15 mouse cellular contexts compared by ENCODE assay signal in genomic region chr13:16290784-16291183, GRCm38 (mm10).
DNase-seq lines count a peak whose midpoint lies in the region; ATAC-seq lines count a peak whose summit lies in the region.
"Had no signal": no experiment of that assay in that cellular context is flagged by ENCODE, and none has a peak within 500 bp of the region (broad histone marks: within the 10 kb centered on the region; RNA-seq: fewer than 3 reads in every experiment).

No protein-coding gene starts in this region.

- H3K4me3 ChIP-seq in hindbrain, embryonic 16.5 days (ENCODE audit: low read length) = no peak overlapping the region
- H3K4me3 ChIP-seq in hindbrain, embryonic 12.5 days = no peak overlapping the region
- no peak overlapping the region for H3K4me3 ChIP-seq in forebrain, embryonic 16.5 days (replicated peaks; ENCODE audit: low read length)
- H3K4me3 ChIP-seq: embryonic facial prominence, embryonic 13.5 days; myocyte had no signal

- no peaks in the 10 kb centered on the region for H3K9me3 ChIP-seq in hindbrain, embryonic 16.5 days (ENCODE audit: control insufficient read depth, low read length)
- H3K9me3 ChIP-seq in hindbrain, embryonic 12.5 days (replicated peaks) = no peaks in the 10 kb centered on the region
- H3K9me3 ChIP-seq in forebrain, embryonic 16.5 days (ENCODE audit: control insufficient read depth, low read length) = no peaks in the 10 kb centered on the region
- H3K9me3 ChIP-seq: embryonic facial prominence, embryonic 13.5 days had no signal

- H3K27me3 ChIP-seq in hindbrain, embryonic 16.5 days (replicated peaks; ENCODE audit: control insufficient read depth, insufficient read depth, low read length) = no peaks in the 10 kb centered on the region
- H3K27me3 ChIP-seq in hindbrain, embryonic 12.5 days = no peaks in the 10 kb centered on the region
- no peaks in the 10 kb centered on the region for H3K27me3 ChIP-seq in forebrain, embryonic 16.5 days (replicated peaks; ENCODE audit: control insufficient read depth, insufficient read depth, low read length)
- H3K27me3 ChIP-seq: embryonic facial prominence, embryonic 13.5 days had no signal

- peak; percentile 78 for ATAC-seq in hindbrain, embryonic 16.5 days
- ATAC-seq in hindbrain, embryonic 12.5 days (ENCODE audit: low FRiP score) = no peak
- ATAC-seq in forebrain, embryonic 16.5 days = peak; percentile 80

- no peak overlapping the region for H3K9ac ChIP-seq in hindbrain, embryonic 16.5 days (ENCODE audit: low read depth, low read length)
- no peak overlapping the region for H3K9ac ChIP-seq in hindbrain, embryonic 12.5 days
- no peak overlapping the region for H3K9ac ChIP-seq in forebrain, embryonic 16.5 days (replicated peaks; ENCODE audit: low read depth, low read length)
- H3K9ac ChIP-seq: embryonic facial prominence, embryonic 13.5 days had no signal

- no peak overlapping the region for H3K27ac ChIP-seq in hindbrain, embryonic 16.5 days (ENCODE audit: low read depth, low read length)
- H3K27ac ChIP-seq in hindbrain, embryonic 12.5 days = no peak overlapping the region
- no peak overlapping the region for H3K27ac ChIP-seq in forebrain, embryonic 16.5 days (ENCODE audit: low read length)
- H3K27ac ChIP-seq: embryonic facial prominence, embryonic 13.5 days; macrophage had no signal

- no peak overlapping the region for H3K4me2 ChIP-seq in hindbrain, embryonic 16.5 days (ENCODE audit: low read length)
- H3K4me2 ChIP-seq in hindbrain, embryonic 12.5 days (replicated peaks) = no peak overlapping the region
- no peak overlapping the region for H3K4me2 ChIP-seq in forebrain, embryonic 16.5 days (ENCODE audit: low read length)
- H3K4me2 ChIP-seq: embryonic facial prominence, embryonic 13.5 days had no signal

- WGBS in hindbrain, embryonic 16.5 days = 74% methylated on average over 2 of the region's 2 CpGs
- 92% methylated on average over 2 of the region's 2 CpGs for WGBS in hindbrain, embryonic 12.5 days
- WGBS in forebrain, embryonic 16.5 days = 50% methylated on average over 2 of the region's 2 CpGs

- H3K36me3 ChIP-seq in hindbrain, embryonic 16.5 days (ENCODE audit: control insufficient read depth, insufficient read depth, low read length) = no peaks in the 10 kb centered on the region
- H3K36me3 ChIP-seq in hindbrain, embryonic 12.5 days = no peaks in the 10 kb centered on the region
- H3K36me3 ChIP-seq in forebrain, embryonic 16.5 days (ENCODE audit: control insufficient read depth, insufficient read depth) = no peaks in the 10 kb centered on the region
- H3K36me3 ChIP-seq: embryonic facial prominence, embryonic 13.5 days had no signal

- peak; percentile 17 for DNase-seq in ovary, postnatal 36 days (ENCODE audit: low spot score)
- DNase-seq in ovary, postnatal 10 days (ENCODE audit: low spot score) = no peak
- peak; percentile 11 to 14 for DNase-seq in layer of hippocampus, postnatal 36 days
- no peak for DNase-seq in gastrocnemius, adult 8-10 months (ENCODE audit: low spot score in 2 of 2)
- no peak for DNase-seq in gastrocnemius, postnatal 4 days (ENCODE audit: low spot score in 2 of 2)
- DNase-seq: cerebellum, adult 11 months; gastrocnemius, postnatal 25 days; liver; thymus, adult 2 months had no signal

- H3K4me1 ChIP-seq in hindbrain, embryonic 16.5 days (ENCODE audit: control insufficient read depth, insufficient read depth, low read depth, low read length) = no peaks in the 10 kb centered on the region
- no peaks in the 10 kb centered on the region for H3K4me1 ChIP-seq in hindbrain, embryonic 12.5 days
- 0 out of 2 replicates have a peak, but pooled peaks cover 2% of the 10 kb centered on the region for H3K4me1 ChIP-seq in forebrain, embryonic 16.5 days (replicated peaks; ENCODE audit: control insufficient read depth, insufficient read depth, low read length)
- H3K4me1 ChIP-seq: embryonic facial prominence, embryonic 13.5 days had no signal

Comparison
In these comparisons a context has a peak if more than half of its experiments do, and no peak if none do; other contexts are left out.
1. DNase-seq: peak in ovary, postnatal 36 days (single experiment) and layer of hippocampus, postnatal 36 days (2 of 2); none in ovary, postnatal 10 days (single experiment), gastrocnemius, adult 8-10 months (0 of 2) and gastrocnemius, postnatal 4 days (0 of 2).